Mouse (Mus musculus): ENCODE measurements around the gene Ptpn14. TPM values are rescaled to one million over a fixed set of nuclear protein-coding genes. Genes with fewer than 3 reads are reported as not detected.

Gene Ptpn14
- polyA plus RNA-seq, 1 experiment from 2014 or later: 11.6 TPM

DNA sequence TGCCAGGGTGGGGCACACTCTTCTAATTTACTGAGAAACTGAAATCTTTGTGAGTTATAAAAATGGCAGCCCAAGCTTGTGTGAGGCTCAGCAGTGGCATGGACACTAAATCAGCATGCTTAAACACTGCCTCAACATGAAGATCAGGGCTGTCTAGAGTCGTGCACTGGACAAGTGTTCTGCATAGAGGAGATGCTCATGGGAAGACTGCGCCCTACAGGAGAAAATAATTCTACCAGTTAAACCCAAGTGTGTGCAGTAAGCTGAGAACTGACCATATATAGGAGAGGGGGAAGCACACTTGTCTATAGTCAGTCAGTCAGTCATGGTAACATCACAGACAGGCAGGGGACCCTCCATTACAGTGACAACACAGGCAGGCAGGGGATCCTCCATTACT, 151.1 kb downstream of the Ptpn14 start:
- H3K9ac ChIP-seq: no peak overlapping the region
- WGBS: 56% methylated on average over 2 of the region's 2 CpGs
- no peaks in the 10 kb centered on the region for H3K27me3 ChIP-seq (replicated peaks)
- peaks cover 46% of the 10 kb centered on the region for H3K36me3 ChIP-seq
- no peak overlapping the region for H3K4me3 ChIP-seq
- no peaks in the 10 kb centered on the region for H3K9me3 ChIP-seq (replicated peaks)
- peak overlapping the region; percentile 76 for H3K27ac ChIP-seq (ENCODE audit: poor library complexity, severe bottlenecking)
- H3K4me1 ChIP-seq (replicated peaks): peaks cover 61% of the 10 kb centered on the region
- no peak overlapping the region for H3K4me2 ChIP-seq
- 0 out of 2 replicates have a peak, but pooled peaks have one; percentile 5 for ATAC-seq (ENCODE audit: insufficient number of reproducible peaks, low FRiP score)

DNA sequence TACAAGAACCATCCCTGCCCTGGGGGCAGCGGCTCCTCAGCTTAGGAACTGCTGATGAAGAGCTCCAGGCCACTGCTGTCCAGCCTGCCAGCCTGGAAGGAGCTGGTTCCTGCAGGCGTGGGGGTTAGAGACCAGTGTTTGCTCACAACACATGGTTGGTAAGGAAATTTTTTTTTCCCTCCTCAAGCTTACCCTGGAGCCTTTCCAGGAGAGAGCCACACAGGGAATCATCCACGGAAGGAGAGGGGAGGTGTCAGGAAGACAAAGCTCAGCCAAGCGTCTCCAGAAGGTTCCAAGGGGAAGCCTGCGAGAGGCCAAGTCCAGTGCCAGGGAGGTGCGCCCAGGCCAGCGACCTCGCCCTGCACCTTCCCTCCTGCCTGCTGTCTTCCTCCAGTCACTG, 151.9 kb downstream of the Ptpn14 start:
- no peaks in the 10 kb centered on the region for H3K27me3 ChIP-seq (replicated peaks)
- peaks cover 53% of the 10 kb centered on the region for H3K36me3 ChIP-seq
- H3K4me2 ChIP-seq: no peak overlapping the region
- peaks cover 54% of the 10 kb centered on the region for H3K4me1 ChIP-seq (replicated peaks)
- peak; percentile 54 for ATAC-seq (ENCODE audit: insufficient number of reproducible peaks, low FRiP score)
- WGBS: 57% methylated on average over 8 of the region's 8 CpGs
- H3K9ac ChIP-seq: 0 out of 2 replicates have a peak overlapping the region, but pooled peaks have one; percentile 31
- no peak overlapping the region for H3K4me3 ChIP-seq
- H3K27ac ChIP-seq (ENCODE audit: poor library complexity, severe bottlenecking): peak overlapping the region; percentile 76
- no peaks in the 10 kb centered on the region for H3K9me3 ChIP-seq (replicated peaks)

DNA sequence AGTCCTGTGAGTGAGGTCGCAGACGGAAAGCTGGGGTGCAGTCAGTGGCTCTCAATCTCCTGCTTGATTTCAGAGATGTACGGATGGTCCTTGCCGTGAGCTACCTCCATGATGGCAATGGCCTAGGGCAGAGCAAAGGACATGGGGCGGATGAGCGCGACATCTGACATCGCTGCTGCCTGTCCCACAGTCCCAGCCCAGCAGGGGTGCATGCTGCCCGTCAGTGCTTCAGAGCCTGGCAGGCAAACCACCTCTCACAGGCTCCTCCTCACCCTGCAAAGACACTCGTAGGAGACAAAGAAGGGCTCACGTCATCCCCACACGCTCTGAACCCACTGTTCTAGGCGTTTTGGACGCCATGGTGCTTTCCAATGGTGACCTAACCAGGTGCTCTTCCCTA, 152.7 kb downstream of the Ptpn14 start:
- peaks cover 46% of the 10 kb centered on the region for H3K4me1 ChIP-seq (replicated peaks)
- peaks cover 61% of the 10 kb centered on the region for H3K36me3 ChIP-seq
- H3K9me3 ChIP-seq (replicated peaks): no peaks in the 10 kb centered on the region
- WGBS: 76% methylated on average over 14 of the region's 14 CpGs
- no peak overlapping the region for H3K4me2 ChIP-seq
- H3K9ac ChIP-seq: 0 out of 2 replicates have a peak overlapping the region, but pooled peaks have one; percentile 31
- H3K27ac ChIP-seq (ENCODE audit: poor library complexity, severe bottlenecking): peak overlapping the region; percentile 76; the same call in 1 of the 2 replicates
- ATAC-seq (ENCODE audit: insufficient number of reproducible peaks, low FRiP score): no peak
- no peak overlapping the region for H3K4me3 ChIP-seq
- no peaks in the 10 kb centered on the region for H3K27me3 ChIP-seq (replicated peaks)

DNA sequence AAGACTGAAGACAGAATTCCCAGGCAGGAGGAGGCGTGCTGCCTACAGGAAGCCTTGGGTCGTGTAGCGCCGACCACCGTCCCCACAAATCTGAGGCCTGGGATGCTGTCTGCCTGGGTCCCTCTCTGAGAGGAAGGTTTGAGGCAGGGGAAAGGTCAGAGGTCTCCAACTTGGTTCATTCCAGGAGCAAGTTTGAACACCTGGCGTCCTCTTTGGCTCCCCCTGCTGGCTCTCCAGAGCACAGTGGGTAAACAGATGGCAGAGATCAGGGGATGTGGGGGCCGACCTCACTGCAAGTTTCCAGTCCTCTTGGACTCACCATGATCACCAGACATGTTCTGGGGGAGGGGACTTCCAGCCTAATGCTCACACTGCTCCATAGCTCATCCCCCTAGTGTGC, 154.8 kb downstream of the Ptpn14 start:
- H3K4me3 ChIP-seq: no peak overlapping the region
- peaks cover 28% of the 10 kb centered on the region for H3K4me1 ChIP-seq (replicated peaks)
- no peak overlapping the region for H3K9ac ChIP-seq
- 62% methylated on average over 7 of the region's 7 CpGs for WGBS
- ATAC-seq (ENCODE audit: insufficient number of reproducible peaks, low FRiP score): no peak
- H3K27me3 ChIP-seq (replicated peaks): no peaks in the 10 kb centered on the region
- H3K9me3 ChIP-seq (replicated peaks): no peaks in the 10 kb centered on the region
- H3K27ac ChIP-seq (ENCODE audit: poor library complexity, severe bottlenecking): no peak overlapping the region
- peaks cover 66% of the 10 kb centered on the region for H3K36me3 ChIP-seq
- H3K4me2 ChIP-seq: no peak overlapping the region

DNA sequence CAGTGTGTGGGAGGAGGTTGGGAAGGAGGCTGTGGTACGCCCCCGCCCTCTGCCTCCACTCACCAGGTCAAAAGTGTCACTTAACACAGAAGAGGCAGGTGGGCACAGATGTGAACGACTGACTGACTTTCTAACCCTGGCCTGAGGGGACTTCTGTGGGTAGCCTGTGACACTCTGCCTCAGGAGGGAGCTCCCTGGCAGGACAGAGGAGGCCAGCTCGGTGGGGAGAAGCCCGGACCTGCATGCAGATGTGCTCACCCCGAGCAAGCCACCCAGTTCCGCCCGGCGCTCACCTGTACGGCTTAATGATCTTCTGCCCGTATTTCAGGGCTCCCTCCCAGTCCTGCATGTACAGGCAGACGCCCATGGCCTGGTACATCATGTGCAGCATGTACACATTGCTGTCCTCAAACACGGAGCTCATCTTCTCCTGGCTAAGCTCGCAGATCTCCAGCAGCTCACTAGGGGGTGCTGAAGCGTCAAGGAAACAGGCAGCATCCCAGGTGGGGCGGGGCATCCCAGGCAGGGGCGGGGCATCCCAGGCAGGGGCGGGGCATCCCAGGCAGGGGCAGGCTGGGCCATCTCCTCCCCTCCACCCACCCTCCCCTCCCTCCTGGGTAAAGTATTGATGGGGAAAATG, 155.6 kb downstream of the Ptpn14 start:
- Histone ChIP-seq H3K9me3 (replicated peaks) (no peaks in the 10 kb centered on the region), H3K27ac (ENCODE audit: poor library complexity, severe bottlenecking) (no peak overlapping the region), H3K27me3 (replicated peaks) (no peaks in the 10 kb centered on the region), H3K4me3 (no peak overlapping the region), H3K4me2 (no peak overlapping the region), H3K4me1 (replicated peaks) (peaks cover 33% of the 10 kb centered on the region), H3K9ac (no peak overlapping the region), H3K36me3 (peaks cover 66% of the 10 kb centered on the region)
- WGBS: 48% methylated on average over 18 of the region's 18 CpGs
- ATAC-seq (ENCODE audit: insufficient number of reproducible peaks, low FRiP score): no peak

DNA sequence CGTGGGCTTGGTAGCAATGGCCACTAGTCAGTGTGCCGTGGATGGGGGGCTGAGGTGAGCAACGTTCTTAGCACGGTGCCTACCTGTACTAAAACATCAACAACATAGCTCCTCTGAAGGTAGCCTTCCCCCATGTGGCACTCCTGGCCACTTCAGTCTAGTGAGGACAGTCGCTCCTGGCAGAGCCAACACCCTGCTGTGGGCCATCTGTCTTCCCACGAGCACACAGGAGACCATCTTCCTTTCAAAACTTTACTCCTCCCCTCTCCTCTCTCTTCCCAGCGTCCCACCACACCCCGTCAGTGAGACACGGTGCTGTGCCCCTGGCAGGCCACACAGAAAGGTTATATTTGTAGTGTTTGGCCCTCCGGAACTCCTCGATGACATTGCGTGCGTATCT, 156.9 kb downstream of the Ptpn14 start:
- Histone ChIP-seq H3K36me3 (peaks cover 66% of the 10 kb centered on the region), H3K9me3 (replicated peaks) (no peaks in the 10 kb centered on the region), H3K4me2 (no peak overlapping the region), H3K27ac (ENCODE audit: poor library complexity, severe bottlenecking) (no peak overlapping the region), H3K27me3 (replicated peaks) (no peaks in the 10 kb centered on the region), H3K4me1 (replicated peaks) (peaks cover 33% of the 10 kb centered on the region), H3K9ac (no peak overlapping the region), H3K4me3 (no peak overlapping the region)
- ATAC-seq (ENCODE audit: insufficient number of reproducible peaks, low FRiP score): no peak
- whole genome bisulfite sequencing: 74% methylated on average over 13 of the region's 13 CpGs

DNA sequence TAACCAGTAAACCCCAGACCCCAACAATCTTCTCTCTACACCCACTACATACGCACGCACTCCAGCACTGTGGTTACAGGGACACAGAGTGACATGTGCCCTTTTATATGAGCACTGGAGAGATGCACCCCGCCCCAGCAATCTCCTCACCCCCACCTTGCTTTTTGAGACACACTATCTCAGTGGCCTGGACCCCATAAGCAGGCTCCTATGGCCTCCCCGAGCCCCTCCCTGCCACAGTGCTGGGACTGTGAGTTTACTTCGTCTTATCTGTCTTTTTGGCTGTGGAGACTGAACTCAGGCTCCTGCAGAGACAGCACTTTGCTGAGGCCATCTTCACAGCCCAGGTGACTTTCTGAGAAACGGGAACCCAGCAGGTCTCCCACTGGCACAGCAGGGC, 157.9 kb downstream of the Ptpn14 start:
- Histone ChIP-seq H3K36me3 (peaks cover 57% of the 10 kb centered on the region), H3K27me3 (replicated peaks) (no peaks in the 10 kb centered on the region), H3K27ac (ENCODE audit: poor library complexity, severe bottlenecking) (no peak overlapping the region), H3K4me3 (no peak overlapping the region), H3K4me1 (replicated peaks) (peaks cover 30% of the 10 kb centered on the region), H3K9me3 (replicated peaks) (no peaks in the 10 kb centered on the region), H3K4me2 (no peak overlapping the region), H3K9ac (no peak overlapping the region)
- WGBS: 72% methylated on average over 6 of the region's 6 CpGs
- ATAC-seq (ENCODE audit: insufficient number of reproducible peaks, low FRiP score): no peak

DNA sequence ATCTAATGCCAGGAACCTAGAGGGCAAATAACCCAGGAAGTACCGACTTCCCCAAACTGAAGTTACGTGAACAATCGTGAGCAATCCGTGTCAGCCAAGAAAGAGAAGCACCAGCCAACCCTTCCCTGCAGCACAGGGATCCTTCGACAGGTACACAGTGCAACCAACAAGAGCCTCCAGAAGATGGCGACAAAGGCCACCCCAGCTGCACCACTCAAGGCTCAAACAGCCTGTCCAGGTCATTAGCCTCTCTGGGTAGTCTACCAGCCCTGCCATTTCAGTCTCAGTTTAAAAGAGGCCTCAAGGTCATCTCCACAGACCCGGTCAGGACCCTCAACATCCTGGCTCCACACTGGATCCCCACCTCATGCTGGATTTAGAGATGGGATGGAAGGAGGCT, 159.4 kb downstream of the Ptpn14 start:
- Histone ChIP-seq H3K9me3 (replicated peaks) (no peaks in the 10 kb centered on the region), H3K4me3 (no peak overlapping the region), H3K27ac (ENCODE audit: poor library complexity, severe bottlenecking) (peak overlapping the region; percentile 61), H3K27me3 (replicated peaks) (no peaks in the 10 kb centered on the region), H3K4me1 (replicated peaks) (peaks cover 30% of the 10 kb centered on the region), H3K36me3 (peaks cover 54% of the 10 kb centered on the region), H3K9ac (no peak overlapping the region), H3K4me2 (no peak overlapping the region)
- ATAC-seq (ENCODE audit: insufficient number of reproducible peaks, low FRiP score): 0 out of 2 replicates have a peak, but pooled peaks have one; percentile 61
- 33% methylated on average over 7 of the region's 7 CpGs for WGBS

DNA sequence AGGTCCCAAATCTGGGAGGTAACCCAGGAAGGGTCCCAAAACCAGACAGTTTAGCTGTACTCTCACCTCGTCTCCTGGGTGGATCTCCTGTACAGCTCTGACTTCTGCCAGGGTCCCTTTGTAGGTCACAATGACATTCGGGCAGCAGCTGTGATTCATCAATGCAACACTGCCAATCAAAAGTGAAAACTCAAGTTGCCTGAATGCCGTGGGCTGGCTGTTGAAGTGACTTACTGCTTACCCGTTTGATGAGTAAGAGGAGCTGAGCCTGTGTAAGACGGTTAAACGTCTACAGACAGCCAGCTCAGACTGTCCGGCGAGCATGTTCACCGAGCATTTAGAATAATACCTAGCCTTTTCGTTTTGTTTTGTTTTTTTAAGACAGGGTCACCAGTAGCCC, 160.7 kb downstream of the Ptpn14 start:
- Histone ChIP-seq H3K27ac (ENCODE audit: poor library complexity, severe bottlenecking) (peak overlapping the region; percentile 61), H3K4me2 (no peak overlapping the region), H3K4me3 (no peak overlapping the region), H3K4me1 (replicated peaks) (peaks cover 23% of the 10 kb centered on the region), H3K36me3 (peaks cover 54% of the 10 kb centered on the region), H3K9ac (no peak overlapping the region), H3K27me3 (replicated peaks) (no peaks in the 10 kb centered on the region), H3K9me3 (replicated peaks) (no peaks in the 10 kb centered on the region)
- 42% methylated on average over 10 of the region's 10 CpGs for WGBS
- no peak for ATAC-seq (ENCODE audit: insufficient number of reproducible peaks, low FRiP score)

DNA sequence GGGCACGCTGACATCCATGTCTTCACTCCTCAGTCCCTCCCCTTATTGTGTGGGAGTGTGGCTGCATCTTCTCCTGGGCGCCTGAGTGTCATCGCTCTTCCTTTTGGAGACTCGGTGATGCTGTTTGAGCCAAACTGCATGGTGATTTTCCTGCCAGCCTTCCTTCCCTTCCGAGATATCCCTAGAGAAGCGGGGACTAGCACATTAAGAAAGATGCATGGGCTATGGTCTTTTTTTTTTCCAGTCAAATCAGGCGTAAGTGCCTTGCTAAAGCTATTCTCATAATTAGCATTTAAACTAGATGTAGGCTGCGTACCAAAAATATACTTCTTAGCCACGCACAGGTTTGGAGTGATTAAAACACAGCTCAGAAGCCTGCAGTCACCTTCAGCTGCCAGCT, 166.1 kb downstream of the Ptpn14 start:
- Histone ChIP-seq H3K4me2 (no peak overlapping the region), H3K27ac (ENCODE audit: poor library complexity, severe bottlenecking) (no peak overlapping the region), H3K9ac (no peak overlapping the region), H3K4me3 (no peak overlapping the region), H3K9me3 (replicated peaks) (no peaks in the 10 kb centered on the region), H3K36me3 (peaks cover 63% of the 10 kb centered on the region), H3K4me1 (replicated peaks) (peaks cover 23% of the 10 kb centered on the region), H3K27me3 (replicated peaks) (no peaks in the 10 kb centered on the region)
- WGBS: 87% methylated on average over 9 of the region's 9 CpGs
- no peak for ATAC-seq (ENCODE audit: insufficient number of reproducible peaks, low FRiP score)

DNA sequence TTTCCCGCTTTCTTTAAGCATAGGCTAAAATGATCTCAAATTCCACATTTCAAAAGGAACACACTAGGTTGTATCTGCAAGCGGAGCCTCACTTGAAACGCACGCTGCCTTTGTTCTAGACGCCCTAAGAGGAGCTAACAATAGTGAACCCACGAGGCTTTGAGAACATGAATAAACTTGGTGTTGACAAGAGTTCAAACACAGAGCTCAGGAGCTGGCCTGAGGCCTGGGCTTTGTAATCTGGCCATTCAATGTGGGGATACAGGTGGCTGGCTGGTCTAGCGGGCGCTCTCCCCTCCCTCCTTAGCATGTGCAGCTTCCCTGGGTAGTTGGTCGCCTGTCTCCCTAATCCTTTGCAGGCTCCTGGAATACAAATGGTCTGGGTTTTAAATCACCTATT, 169.8 kb downstream of the Ptpn14 start:
- Histone ChIP-seq H3K9ac (no peak overlapping the region), H3K27ac (ENCODE audit: poor library complexity, severe bottlenecking) (peak overlapping the region; percentile 74), H3K4me2 (no peak overlapping the region), H3K36me3 (peaks cover 66% of the 10 kb centered on the region), H3K27me3 (replicated peaks) (no peaks in the 10 kb centered on the region), H3K4me3 (no peak overlapping the region), H3K9me3 (replicated peaks) (no peaks in the 10 kb centered on the region), H3K4me1 (replicated peaks) (peaks cover 49% of the 10 kb centered on the region)
- 58% methylated on average over 9 of the region's 9 CpGs for WGBS
- ATAC-seq (ENCODE audit: insufficient number of reproducible peaks, low FRiP score): no peak

DNA sequence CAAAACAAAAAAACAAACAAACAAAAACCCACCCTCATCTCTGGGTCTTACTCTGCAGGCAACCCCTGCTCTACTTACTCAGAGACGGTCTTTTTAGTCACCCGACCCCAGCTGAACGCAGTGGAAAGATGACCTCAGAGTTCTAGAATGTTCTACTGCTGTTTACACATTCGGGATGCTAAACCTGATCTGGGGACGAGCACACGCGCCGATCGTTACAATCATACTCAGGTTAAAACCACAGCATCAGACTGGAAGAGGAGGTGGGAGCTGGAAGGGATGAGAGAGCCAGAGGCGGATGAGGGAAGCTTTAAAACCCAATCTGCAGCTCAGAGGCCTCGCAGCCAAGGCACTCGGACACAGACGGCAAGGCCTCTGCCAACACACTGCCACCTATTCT, 170.6 kb downstream of the Ptpn14 start:
- Histone ChIP-seq H3K27ac (ENCODE audit: poor library complexity, severe bottlenecking) (peak overlapping the region; percentile 74), H3K36me3 (peaks cover 58% of the 10 kb centered on the region), H3K4me2 (no peak overlapping the region), H3K27me3 (replicated peaks) (no peaks in the 10 kb centered on the region), H3K9ac (no peak overlapping the region), H3K9me3 (replicated peaks) (no peaks in the 10 kb centered on the region), H3K4me3 (no peak overlapping the region), H3K4me1 (replicated peaks) (peaks cover 53% of the 10 kb centered on the region)
- ATAC-seq (ENCODE audit: insufficient number of reproducible peaks, low FRiP score): no peak
- 54% methylated on average over 13 of the region's 13 CpGs for WGBS

Data from heart, embryonic 12.5 days (tissue).